Mouse (Mus musculus) ovary, postnatal 10 days (tissue): ENCODE results near the gene Mertk.

Source experiments
- DNase-seq: peaks from one replicate; pipeline ENCODE4 v3.0.0; 2022; ENCODE audit warnings: low spot score

Gene Mertk

GRCm38 (mm10) chr2:128818956-128819643 lies 120.3 kb downstream of the Mertk start:
- no peak for DNase-seq

GRCm38 (mm10) chr2:128820631-128821030 lies 121.9 kb downstream of the Mertk start:
- no peak for DNase-seq

- DNase-seq, result no peak
Observed at GRCm38 (mm10) chr2:128823893-128824292, 125.1 kb downstream of the Mertk start.

GRCm38 (mm10) chr2:128827787-128828186 lies 129.0 kb downstream of the Mertk start:
- DNase-seq, result no peak

GRCm38 (mm10) chr2:128832611-128833010 lies 133.9 kb downstream of the Mertk start:
- no peak for DNase-seq

- no peak for DNase-seq
Observed at GRCm38 (mm10) chr2:128833035-128833434, 134.3 kb downstream of the Mertk start.

GRCm38 (mm10) chr2:128833435-128833834 lies 134.7 kb downstream of the Mertk start:
- DNase-seq, result no peak

- no peak for DNase-seq
Observed at GRCm38 (mm10) chr2:128837531-128837930, 138.8 kb downstream of the Mertk start.

GRCm38 (mm10) chr2:128838611-128839010 lies 139.9 kb downstream of the Mertk start:
- no peak for DNase-seq

GRCm38 (mm10) chr2:128839501-128839900 lies 140.7 kb downstream of the Mertk start:
- no peak for DNase-seq

GRCm38 (mm10) chr2:128842437-128842836 lies 143.7 kb downstream of the Mertk start:
- DNase-seq, result no peak

- DNase-seq, result no peak
Observed at GRCm38 (mm10) chr2:128850036-128850435, 151.3 kb downstream of the Mertk start.
